Mouse (Mus musculus) brain, embryonic 14.5 days (tissue): Measurements from ENCODE around the gene Fra10ac1. TPM values are rescaled to one million over a fixed set of nuclear protein-coding genes. Genes with fewer than 3 reads are reported as not detected.

Source experiments
- DNase-seq: peaks from one replicate; pipeline ENCODE4 v3.0.0-alpha.2; 2011; ENCODE audit warnings: low read depth
- CTCF ChIP-seq: fragments of 200-500 bp; IDR thresholded peaks from 2 replicates; pipeline ENCODE4 v1.5.1; 2012; ENCODE audit warnings: inconsistent platforms, mild to moderate bottlenecking, moderate library complexity, borderline replicate concordance; ENCODE audit not compliant: insufficient read depth, insufficient read length; ENCODE audit errors: extremely low read depth
- POLR2A ChIP-seq: fragments of 200-500 bp; IDR thresholded peaks from 2 replicates; pipeline ENCODE4 v1.6.1; 2012; ENCODE audit warnings: mild to moderate bottlenecking, inconsistent platforms, borderline replicate concordance; ENCODE audit not compliant: poor library complexity, insufficient read depth, insufficient read length, severe bottlenecking; ENCODE audit errors: extremely low read depth
- polyA plus RNA-seq: library from polyadenylated mRNA; depleted of rRNA; stranded (reverse); fragments of >200 nt; gene quantifications from 2 replicates; pipeline ENCODE4 v1.2.3, GENCODE M21; 2012; rRNA removed

Fra10ac1 gene
- polyA plus RNA-seq, 1 experiment: 24.4 TPM

GRCm38 (mm10) chr19:38143540-38144271 lies 80.2 kb downstream of the Fra10ac1 start:
- DNase-seq: no peak
- TF ChIP-seq CTCF (no peak), POLR2A (no peak)

Other genes starting within 250 kb of the Fra10ac1 start
- 3.4 and 4.6 TPM in 2 replicates for gene Myof, start 180.6 kb downstream of the Fra10ac1 start, polyA plus RNA-seq
- 9.3 and 15.9 TPM in 2 replicates for gene Cep55, start 169.1 kb downstream of the Fra10ac1 start, polyA plus RNA-seq
- gene Ffar4, start 127.1 kb downstream of the Fra10ac1 start, polyA plus RNA-seq: 0.10 TPM in 2 replicates
- gene Rbp4, start 98.9 kb downstream of the Fra10ac1 start, polyA plus RNA-seq: 2.0 and 2.4 TPM in 2 replicates
- gene Pde6c, start 91.4 kb downstream of the Fra10ac1 start, polyA plus RNA-seq: 0.25 and 0.26 TPM in 2 replicates
- gene Lgi1, start 40.4 kb upstream of the Fra10ac1 start, polyA plus RNA-seq: 9.0 and 11.4 TPM in 2 replicates
- gene Slc35g1, start 171.8 kb upstream of the Fra10ac1 start, polyA plus RNA-seq: 1.6 and 2.1 TPM in 2 replicates